Mouse (Mus musculus): ENCODE data around the gene Arid2. TPM values are rescaled to one million over a fixed set of nuclear protein-coding genes. Genes with fewer than 3 reads are reported as not detected.
A peak's percentile ranks its signal among the peaks of the same experiment; 100 is the strongest.
"Not testable (repeated sequence)": the region's sequence is repeated elsewhere in the genome, so short reads cannot be mapped to it uniquely, and the experiment has no call there.

Arid2 gene
- 7.4 and 7.9 TPM in 2 replicates for polyA plus RNA-seq (2015; fragmentation: Nextera tagmentation; extraction: Ambion mirVana)

DNA sequence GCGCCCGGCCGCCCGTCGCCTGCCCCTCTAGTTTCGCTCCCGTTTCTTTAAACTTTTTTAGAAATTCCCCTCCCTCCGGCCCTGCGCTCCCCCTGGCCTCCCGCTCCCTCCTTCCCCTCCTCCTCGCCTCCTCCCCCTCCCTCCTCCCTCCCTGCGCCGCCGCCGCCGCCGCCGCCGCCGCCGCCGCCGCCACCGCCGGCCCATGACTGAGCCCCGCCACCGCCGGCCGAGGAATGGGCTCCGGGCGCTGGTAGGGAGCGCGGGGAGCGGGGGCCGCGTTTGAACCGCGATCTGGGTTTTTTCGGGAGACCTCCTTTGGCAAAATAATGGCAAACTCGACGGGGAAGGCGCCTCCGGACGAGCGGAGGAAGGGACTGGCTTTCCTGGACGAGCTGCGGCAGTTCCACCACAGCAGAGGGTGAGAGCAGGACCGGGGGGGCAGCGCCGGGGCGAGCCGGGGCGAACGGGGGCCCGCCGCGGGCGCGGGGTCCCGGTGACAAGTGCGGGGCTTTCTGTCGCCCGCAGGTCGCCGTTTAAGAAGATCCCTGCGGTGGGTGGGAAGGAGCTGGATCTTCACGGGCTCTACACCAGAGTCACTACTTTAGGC, at the start of gene Arid2:
Arid2 (plus strand) TSS at position 150 of the 607 bp plus-strand sequence.
- no peaks in the 10 kb centered on the region for H3K36me3 ChIP-seq (ENCODE audit: control insufficient read depth, insufficient read depth)
- ATAC-seq (ENCODE audit: low read depth) = peak; percentile 41
- H3K27me3 ChIP-seq (ENCODE audit: control insufficient read depth, insufficient read depth, low read depth, low read length) = no peaks in the 10 kb centered on the region
- peak within 1 kb of the TSS; percentile 98 for H3K9ac ChIP-seq (ENCODE audit: low read depth, low read length)
- peaks cover 24% of the 10 kb centered on the region for H3K4me1 ChIP-seq (ENCODE audit: control insufficient read depth, low read depth, low read length)
- H3K4me3 ChIP-seq (ENCODE audit: low read depth, low read length) = peak within 1 kb of the TSS; percentile 95
- H3K27ac ChIP-seq (ENCODE audit: low read length) = peak within 1 kb of the TSS; percentile 99
- WGBS (ENCODE audit: insufficient replicate concordance) = under 1% methylated on average over 54 of the region's 67 CpGs
- peak within 1 kb of the TSS; percentile 99 for H3K4me2 ChIP-seq (ENCODE audit: low read depth, low read length)
- no peaks in the 10 kb centered on the region for H3K9me3 ChIP-seq (replicated peaks; ENCODE audit: control insufficient read depth, low read length)

DNA sequence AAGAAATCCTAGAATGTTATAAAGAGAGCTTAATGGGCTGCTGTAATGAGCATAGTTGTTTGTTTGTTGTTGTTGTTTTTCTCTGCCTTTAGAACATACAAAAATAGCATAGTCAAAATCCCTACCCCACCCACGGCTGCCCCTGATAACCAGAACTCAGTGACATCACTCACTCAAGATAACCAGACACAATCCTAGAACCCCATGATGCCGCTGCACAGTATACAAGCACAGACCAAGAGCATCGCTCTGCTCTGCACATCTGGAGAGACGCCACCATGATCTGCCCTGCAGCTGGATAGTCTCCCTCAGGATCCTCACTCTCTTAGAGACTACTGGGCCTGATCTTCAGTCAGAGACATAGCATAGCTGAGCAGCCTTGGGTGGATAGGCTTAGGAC, 49.2 kb upstream of the Arid2 start:
- Histone ChIP-seq H3K9me3 (replicated peaks; ENCODE audit: control insufficient read depth, low read length) (no peaks in the 10 kb centered on the region), H3K4me3 (ENCODE audit: low read depth, low read length) (no peak overlapping the region), H3K4me2 (ENCODE audit: low read depth, low read length) (no peak overlapping the region), H3K36me3 (ENCODE audit: control insufficient read depth, insufficient read depth) (no peaks in the 10 kb centered on the region), H3K27ac (ENCODE audit: low read length) (no peak overlapping the region), H3K9ac (ENCODE audit: low read depth, low read length) (no peak overlapping the region), H3K27me3 (ENCODE audit: control insufficient read depth, insufficient read depth, low read depth, low read length) (no peaks in the 10 kb centered on the region), H3K4me1 (ENCODE audit: control insufficient read depth, low read depth, low read length) (peaks cover 11% of the 10 kb centered on the region)
- ATAC-seq (ENCODE audit: low read depth) = peak; percentile 74
- 41% methylated on average over 4 of the region's 4 CpGs for WGBS (ENCODE audit: insufficient replicate concordance)

DNA sequence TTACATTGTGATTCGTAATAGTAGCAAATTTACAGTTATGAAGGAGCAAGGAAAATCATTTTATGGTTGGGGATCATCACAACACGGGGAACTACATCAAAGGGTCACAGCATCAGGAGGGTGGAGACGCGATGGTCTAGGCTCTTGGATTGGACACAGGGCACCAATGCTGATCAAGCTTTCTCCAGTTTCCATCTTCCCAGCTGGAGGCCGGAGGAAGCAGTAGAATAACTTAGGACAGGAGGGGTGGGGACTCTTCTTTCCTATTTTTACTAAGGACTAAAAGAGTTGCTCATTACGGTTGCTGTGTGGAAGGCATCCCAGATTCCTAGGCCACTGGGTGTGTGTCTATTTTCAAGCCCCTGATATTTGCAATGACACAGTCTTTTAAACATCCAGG, 43.1 kb upstream of the Arid2 start:
- no peak for ATAC-seq (ENCODE audit: low read depth)
- H3K9ac ChIP-seq (ENCODE audit: low read depth, low read length) = no peak overlapping the region
- H3K27me3 ChIP-seq (ENCODE audit: control insufficient read depth, insufficient read depth, low read depth, low read length) = no peaks in the 10 kb centered on the region
- no peak overlapping the region for H3K4me2 ChIP-seq (ENCODE audit: low read depth, low read length)
- H3K27ac ChIP-seq (ENCODE audit: low read length) = no peak overlapping the region
- H3K36me3 ChIP-seq (ENCODE audit: control insufficient read depth, insufficient read depth) = no peaks in the 10 kb centered on the region
- H3K4me3 ChIP-seq (ENCODE audit: low read depth, low read length) = no peak overlapping the region
- H3K9me3 ChIP-seq (replicated peaks; ENCODE audit: control insufficient read depth, low read length) = no peaks in the 10 kb centered on the region
- H3K4me1 ChIP-seq (ENCODE audit: control insufficient read depth, low read depth, low read length) = no peaks in the 10 kb centered on the region
- WGBS (ENCODE audit: insufficient replicate concordance) = 63% methylated on average over 6 of the region's 6 CpGs

DNA sequence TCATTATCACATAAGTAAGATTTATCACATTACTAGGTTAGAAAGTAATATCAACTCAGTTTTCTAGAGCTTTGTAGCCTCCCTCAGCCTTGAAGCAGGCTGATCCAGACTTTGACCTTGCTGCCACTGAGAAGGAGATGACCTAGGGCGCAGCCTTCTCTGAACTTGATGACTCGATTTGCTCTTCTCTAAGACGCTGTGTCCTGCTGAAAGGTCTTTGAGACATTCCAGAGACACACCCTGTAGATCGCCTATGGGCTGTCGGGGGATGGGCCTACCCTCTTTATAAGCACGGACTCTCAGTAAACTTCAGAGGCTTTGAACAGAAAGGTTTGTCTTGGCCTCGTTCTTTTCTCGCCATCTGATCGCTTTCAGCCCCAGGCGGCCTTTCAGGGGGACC, 42.6 kb upstream of the Arid2 start:
- not testable (repeated sequence) for H3K36me3 ChIP-seq (ENCODE audit: control insufficient read depth, insufficient read depth); H3K27me3 ChIP-seq (ENCODE audit: control insufficient read depth, insufficient read depth, low read depth, low read length); H3K27ac ChIP-seq (ENCODE audit: low read length); H3K4me1 ChIP-seq (ENCODE audit: control insufficient read depth, low read depth, low read length); ATAC-seq (ENCODE audit: low read depth); H3K4me3 ChIP-seq (ENCODE audit: low read depth, low read length); H3K4me2 ChIP-seq (ENCODE audit: low read depth, low read length); H3K9me3 ChIP-seq (replicated peaks; ENCODE audit: control insufficient read depth, low read length); H3K9ac ChIP-seq (ENCODE audit: low read depth, low read length)
- 69% methylated on average over 10 of the region's 10 CpGs for WGBS (ENCODE audit: insufficient replicate concordance)

DNA sequence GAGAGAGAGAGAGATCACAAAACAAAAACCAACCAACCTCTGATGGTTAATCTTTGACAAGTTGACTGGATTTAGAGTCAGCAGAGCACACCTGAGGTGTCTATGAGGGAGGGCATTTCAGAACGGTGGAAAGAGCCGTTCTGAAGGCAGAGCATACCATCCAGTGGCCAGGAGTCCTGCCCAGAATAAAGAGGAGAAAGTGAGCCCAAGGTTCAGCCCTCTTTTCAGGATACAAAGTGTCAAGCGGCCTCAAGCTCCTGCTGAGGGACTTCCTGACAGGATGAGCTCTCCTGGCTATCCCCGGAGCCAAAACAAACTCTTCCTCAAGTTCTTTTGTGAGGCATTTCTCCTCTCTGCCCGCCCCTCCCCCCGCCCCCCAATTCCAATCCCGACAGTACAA, 33.5 kb upstream of the Arid2 start:
- Histone ChIP-seq H3K9ac (ENCODE audit: low read depth, low read length) (no peak overlapping the region), H3K4me1 (ENCODE audit: control insufficient read depth, low read depth, low read length) (no peaks in the 10 kb centered on the region; the same call in 1 of the 2 replicates), H3K36me3 (ENCODE audit: control insufficient read depth, insufficient read depth) (no peaks in the 10 kb centered on the region), H3K4me3 (ENCODE audit: low read depth, low read length) (no peak overlapping the region), H3K9me3 (replicated peaks; ENCODE audit: control insufficient read depth, low read length) (no peaks in the 10 kb centered on the region), H3K27ac (ENCODE audit: low read length) (no peak overlapping the region), H3K4me2 (ENCODE audit: low read depth, low read length) (peak overlapping the region; percentile 52), H3K27me3 (ENCODE audit: control insufficient read depth, insufficient read depth, low read depth, low read length) (peaks cover 13% of the 10 kb centered on the region)
- ATAC-seq (ENCODE audit: low read depth) = no peak
- WGBS (ENCODE audit: insufficient replicate concordance) = 10% methylated on average over 7 of the region's 7 CpGs

DNA sequence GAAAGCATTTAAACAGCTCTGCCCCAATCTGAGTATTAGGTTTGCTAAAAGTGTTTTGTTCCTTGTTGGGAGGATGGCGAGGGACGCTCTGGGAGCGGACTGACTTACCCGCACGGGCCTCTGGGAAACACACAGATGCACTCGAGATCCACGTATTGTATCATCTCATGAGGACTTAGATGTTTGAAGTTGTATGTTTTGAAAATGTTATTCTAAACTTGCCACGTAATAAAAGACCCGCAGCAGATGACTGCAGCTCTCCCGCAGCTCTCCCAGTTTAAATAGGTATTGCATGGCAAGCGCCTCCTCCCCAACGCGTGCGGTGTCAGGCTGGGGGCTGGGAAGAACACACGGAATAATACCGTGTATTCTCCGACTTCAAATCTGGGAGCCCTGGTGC, 33.0 kb upstream of the Arid2 start:
- Histone ChIP-seq H3K27ac (ENCODE audit: low read length) (no peak overlapping the region), H3K4me1 (ENCODE audit: control insufficient read depth, low read depth, low read length) (no peaks in the 10 kb centered on the region; the same call in 1 of the 2 replicates), H3K9me3 (replicated peaks; ENCODE audit: control insufficient read depth, low read length) (no peaks in the 10 kb centered on the region), H3K9ac (ENCODE audit: low read depth, low read length) (no peak overlapping the region), H3K36me3 (ENCODE audit: control insufficient read depth, insufficient read depth) (no peaks in the 10 kb centered on the region), H3K27me3 (ENCODE audit: control insufficient read depth, insufficient read depth, low read depth, low read length) (peaks cover 13% of the 10 kb centered on the region), H3K4me2 (ENCODE audit: low read depth, low read length) (peak overlapping the region; percentile 52), H3K4me3 (ENCODE audit: low read depth, low read length) (peak overlapping the region; percentile 21; the same call in 1 of the 2 replicates)
- WGBS (ENCODE audit: insufficient replicate concordance) = 10% methylated on average over 17 of the region's 17 CpGs
- ATAC-seq (ENCODE audit: low read depth) = no peak

DNA sequence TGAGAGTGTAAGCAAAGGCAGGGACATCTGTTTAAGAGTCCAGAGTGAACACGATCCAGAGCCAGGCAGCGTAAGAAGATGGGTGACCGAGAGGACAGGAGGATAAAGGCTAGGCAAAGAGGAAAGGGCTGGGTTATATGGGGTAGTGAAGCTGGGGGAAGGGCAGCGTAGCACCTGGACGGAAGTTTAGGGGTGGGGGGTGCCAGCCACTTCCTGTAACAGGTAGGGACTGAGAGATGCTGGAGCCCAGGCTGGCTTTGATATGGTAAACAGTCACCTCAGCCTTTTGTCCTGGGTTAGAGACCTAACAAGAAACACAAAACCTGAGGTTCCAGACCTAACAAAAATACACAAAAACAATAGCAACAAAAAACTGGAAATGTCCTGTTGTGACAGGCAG, 29.5 kb upstream of the Arid2 start:
- no peak overlapping the region for H3K4me2 ChIP-seq (ENCODE audit: low read depth, low read length)
- no peak for ATAC-seq (ENCODE audit: low read depth)

DNA sequence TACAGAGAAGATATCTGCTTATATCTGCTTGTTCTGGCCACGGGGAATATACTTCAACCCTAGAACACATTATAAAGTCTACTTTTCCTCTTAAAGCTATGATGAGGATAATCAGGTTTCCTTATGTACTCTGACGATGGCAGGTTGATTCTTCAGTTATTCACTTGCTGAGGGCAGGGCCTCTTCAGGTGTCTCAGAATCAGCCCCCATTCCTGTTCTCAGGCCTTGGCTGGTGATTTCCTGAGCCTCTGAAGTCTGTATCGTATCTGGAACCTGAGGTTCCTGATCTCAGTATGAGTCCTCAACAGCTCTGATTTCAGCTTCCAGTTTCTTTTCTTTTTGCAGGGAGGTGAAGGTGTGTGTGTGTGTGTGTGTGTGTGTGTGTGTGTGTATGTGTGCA, 22.7 kb upstream of the Arid2 start:
- no peak overlapping the region for H3K4me3 ChIP-seq (ENCODE audit: low read depth, low read length)
- no peaks in the 10 kb centered on the region for H3K27me3 ChIP-seq (ENCODE audit: control insufficient read depth, insufficient read depth, low read depth, low read length)
- no peak overlapping the region for H3K9ac ChIP-seq (ENCODE audit: low read depth, low read length)
- H3K4me2 ChIP-seq (ENCODE audit: low read depth, low read length) = no peak overlapping the region
- no peaks in the 10 kb centered on the region for H3K9me3 ChIP-seq (replicated peaks; ENCODE audit: control insufficient read depth, low read length)
- H3K4me1 ChIP-seq (ENCODE audit: control insufficient read depth, low read depth, low read length) = no peaks in the 10 kb centered on the region
- ATAC-seq (ENCODE audit: low read depth) = no peak
- 77% methylated on average over 3 of the region's 3 CpGs for WGBS (ENCODE audit: insufficient replicate concordance)
- peaks cover 3% of the 10 kb centered on the region; the same call in 1 of the 2 replicates for H3K36me3 ChIP-seq (ENCODE audit: control insufficient read depth, insufficient read depth)
- no peak overlapping the region for H3K27ac ChIP-seq (ENCODE audit: low read length)

More for the DNA sequence above, 29.5 kb upstream of the Arid2 start:
- no peaks in the 10 kb centered on the region for H3K36me3 ChIP-seq (ENCODE audit: control insufficient read depth, insufficient read depth)
- H3K9ac ChIP-seq (ENCODE audit: low read depth, low read length) = no peak overlapping the region
- H3K4me3 ChIP-seq (ENCODE audit: low read depth, low read length) = no peak overlapping the region
- H3K27ac ChIP-seq (ENCODE audit: low read length) = no peak overlapping the region
- 72% methylated on average over 5 of the region's 5 CpGs for WGBS (ENCODE audit: insufficient replicate concordance)
- H3K9me3 ChIP-seq (replicated peaks; ENCODE audit: control insufficient read depth, low read length) = no peaks in the 10 kb centered on the region
- no peaks in the 10 kb centered on the region; the same call in 1 of the 2 replicates for H3K4me1 ChIP-seq (ENCODE audit: control insufficient read depth, low read depth, low read length)
- peaks cover 13% of the 10 kb centered on the region for H3K27me3 ChIP-seq (ENCODE audit: control insufficient read depth, insufficient read depth, low read depth, low read length)

DNA sequence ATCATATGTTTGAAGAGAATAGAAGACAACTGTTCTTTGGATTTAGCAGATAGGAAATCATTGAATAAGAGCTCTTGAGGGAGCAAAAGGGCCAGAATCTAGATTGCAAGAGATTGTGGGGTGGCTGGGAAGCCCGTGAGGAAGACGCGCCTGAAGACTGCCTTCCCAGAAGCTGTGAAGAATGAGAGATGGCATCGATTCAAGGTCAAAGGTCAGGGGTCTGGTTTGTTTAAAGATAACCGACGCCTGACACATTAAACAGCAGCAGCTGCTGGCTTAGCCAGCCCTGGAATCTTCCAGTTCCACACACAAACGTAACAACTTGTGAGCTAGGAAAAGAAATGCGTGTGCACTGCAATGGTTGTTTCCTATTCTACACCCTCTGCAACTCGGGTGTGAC, 19.4 kb upstream of the Arid2 start:
- H3K27ac ChIP-seq (ENCODE audit: low read length) = no peak overlapping the region
- 74% methylated on average over 9 of the region's 9 CpGs for WGBS (ENCODE audit: insufficient replicate concordance)
- no peaks in the 10 kb centered on the region; the same call in 1 of the 2 replicates for H3K4me1 ChIP-seq (ENCODE audit: control insufficient read depth, low read depth, low read length)
- H3K9me3 ChIP-seq (replicated peaks; ENCODE audit: control insufficient read depth, low read length) = no peaks in the 10 kb centered on the region
- H3K36me3 ChIP-seq (ENCODE audit: control insufficient read depth, insufficient read depth) = peaks cover 3% of the 10 kb centered on the region; the same call in 1 of the 2 replicates
- no peak overlapping the region for H3K9ac ChIP-seq (ENCODE audit: low read depth, low read length)
- ATAC-seq (ENCODE audit: low read depth) = no peak
- no peak overlapping the region for H3K4me3 ChIP-seq (ENCODE audit: low read depth, low read length)
- H3K4me2 ChIP-seq (ENCODE audit: low read depth, low read length) = no peak overlapping the region
- H3K27me3 ChIP-seq (ENCODE audit: control insufficient read depth, insufficient read depth, low read depth, low read length) = no peaks in the 10 kb centered on the region
